Mouse (Mus musculus) MEL (cell line): ENCODE measurements around the gene Esyt2.

Experiments used
- CTCF ChIP-seq, 3 experiments: IDR thresholded peaks in 2 of 3; conservative IDR thresholded peaks in 1 of 3; 2 replicates each; pipeline ENCODE4 v1.5.1; 2011 to 2012; ENCODE audit warnings: low read length in 3 of 3, low read depth in 2 of 3, mild to moderate bottlenecking in 2 of 3, improper control_type of control experiment in 1 of 3, inconsistent platforms in 1 of 3, mixed read lengths in 1 of 3, moderate library complexity in 1 of 3; ENCODE audit not compliant: control insufficient read depth in 1 of 3, insufficient read depth in 1 of 3, poor library complexity in 1 of 3, severe bottlenecking in 1 of 3
- EP300 ChIP-seq, 2 experiments: IDR thresholded peaks; 2 replicates each; pipeline ENCODE4 v1.6.1; 2011; ENCODE audit warnings: improper control_type of control experiment in 2 of 2, low read length in 2 of 2, low read depth in 1 of 2, mild to moderate bottlenecking in 1 of 2
- GATA1 ChIP-seq: IDR thresholded peaks from 2 replicates; pipeline ENCODE4 v1.6.1; 2011; ENCODE audit warnings: low read depth, low read length, improper control_type of control experiment
- KAT2A ChIP-seq: conservative IDR thresholded peaks from 2 replicates; pipeline ENCODE4 v1.6.1; 2012; ENCODE audit warnings: low read depth, low read length, improper control_type of control experiment, inconsistent platforms
- MEF2A ChIP-seq: IDR thresholded peaks from 2 replicates; pipeline ENCODE4 v1.6.1; 2014; ENCODE audit warnings: low read depth, mild to moderate bottlenecking, inconsistent platforms, low read length, improper control_type of control experiment; ENCODE audit not compliant: poor library complexity, insufficient replicate concordance, severe bottlenecking; ENCODE audit errors: extremely low read depth
- MYC ChIP-seq: IDR thresholded peaks from 2 replicates; pipeline ENCODE4 v1.6.1; 2011; ENCODE audit warnings: low read depth, mild to moderate bottlenecking, low read length, improper control_type of control experiment, moderate library complexity
- NELFE ChIP-seq: IDR thresholded peaks from 2 replicates; pipeline ENCODE4 v1.6.1; 2011; ENCODE audit warnings: low read depth, low read length, improper control_type of control experiment
- POLR2A ChIP-seq, 2 experiments: IDR thresholded peaks; 2 replicates each; pipeline ENCODE4 v1.6.1; 2011 to 2012; ENCODE audit warnings: low read length in 2 of 2, mild to moderate bottlenecking in 2 of 2, control low read depth in 1 of 2, improper control_type of control experiment in 1 of 2, low read depth in 1 of 2, moderate library complexity in 1 of 2; ENCODE audit not compliant: control insufficient read depth in 1 of 2, insufficient read depth in 1 of 2, poor library complexity in 1 of 2
- TAL1 ChIP-seq: IDR thresholded peaks from 2 replicates; pipeline ENCODE4 v1.6.1; 2012; ENCODE audit warnings: mild to moderate bottlenecking, inconsistent platforms, low read length, moderate library complexity, mixed read lengths
- TBP ChIP-seq: IDR thresholded peaks from 2 replicates; pipeline ENCODE4 v1.8.0; 2011; ENCODE audit warnings: low read depth, low read length, improper control_type of control experiment
- USF1 ChIP-seq: IDR thresholded peaks from 2 replicates; pipeline ENCODE4 v1.6.1; 2014; ENCODE audit warnings: low read depth, mild to moderate bottlenecking, inconsistent platforms, low read length, improper control_type of control experiment, moderate library complexity
- ZC3H11A ChIP-seq: IDR thresholded peaks from 2 replicates; pipeline ENCODE4 v1.6.1; 2012; ENCODE audit warnings: low read depth, mild to moderate bottlenecking, inconsistent platforms, low read length, improper control_type of control experiment
- ZNF384 ChIP-seq: IDR thresholded peaks from 2 replicates; pipeline ENCODE4 v1.6.1; 2012; ENCODE audit warnings: low read depth, mild to moderate bottlenecking, inconsistent platforms, low read length, improper control_type of control experiment

- TF ChIP-seq CTCF (IDR thresholded peaks at IDR 0.05 in 2 of 3, conservative IDR thresholded peaks at IDR 0.05 in 1 of 3; ENCODE audit: control insufficient read depth in 1 of 3, insufficient read depth in 1 of 3, low read depth in 2 of 3, low read length in 3 of 3, poor library complexity in 1 of 3, severe bottlenecking in 1 of 3): no peak
- no peak for TF ChIP-seq POLR2A (IDR thresholded peaks at IDR 0.05; ENCODE audit: control insufficient read depth in 1 of 2, insufficient read depth in 1 of 2, low read depth in 1 of 2, low read length in 2 of 2, poor library complexity in 1 of 2)
- TF ChIP-seq KAT2A: no peak
- no peak for TF ChIP-seq ZNF384
- TF ChIP-seq GATA1: no peak
- TF ChIP-seq TBP: no peak
- TF ChIP-seq MYC: no peak
- no peak for TF ChIP-seq NELFE
- TF ChIP-seq USF1: no peak
- no peak for TF ChIP-seq ZC3H11A
- TF ChIP-seq TAL1: no peak
- TF ChIP-seq MEF2A: no peak
- TF ChIP-seq EP300 (IDR thresholded peaks at IDR 0.05; ENCODE audit: low read depth in 1 of 2, low read length in 2 of 2): no peak
Measured at GRCm38 (mm10) chr12:116354694-116355093, 73.7 kb downstream of the Esyt2 start.
